Mouse (Mus musculus): ENCODE data around the gene Ctsf. TPM values are rescaled to one million over a fixed set of nuclear protein-coding genes. Genes with fewer than 3 reads are reported as not detected.
"Not testable (repeated sequence)": the region's sequence is repeated elsewhere in the genome, so short reads cannot be mapped to it uniquely, and the experiment has no call there.

The Ctsf gene
- total RNA-seq, 2 experiments from 2014 or later = 0.44 TPM; not detected in 1

GRCm38 (mm10) chr19:4847490-4847889 lies 7.4 kb upstream of the Ctsf start:
- ATAC-seq (ENCODE audit: poor library complexity, severe bottlenecking) = no peak

GRCm38 (mm10) chr19:4849800-4850199 lies 5.1 kb upstream of the Ctsf start:
- ATAC-seq (ENCODE audit: poor library complexity, severe bottlenecking) = no peak

GRCm38 (mm10) chr19:4850281-4850680 lies 4.6 kb upstream of the Ctsf start:
- no peak for ATAC-seq (ENCODE audit: poor library complexity, severe bottlenecking)

GRCm38 (mm10) chr19:4855470-4855820 lies 515 bp downstream of the Ctsf start:
- ATAC-seq (ENCODE audit: poor library complexity, severe bottlenecking) = no peak

- no peak for ATAC-seq (ENCODE audit: poor library complexity, severe bottlenecking)
Observed at GRCm38 (mm10) chr19:4855951-4856350, 1.0 kb downstream of the Ctsf start.

GRCm38 (mm10) chr19:4859081-4859480 lies 4.2 kb downstream of the Ctsf start:
- ATAC-seq (ENCODE audit: poor library complexity, severe bottlenecking) = 0 out of 2 replicates have a peak, but pooled peaks have one; percentile 33

GRCm38 (mm10) chr19:4863048-4863447 lies 8.1 kb downstream of the Ctsf start:
- ATAC-seq (ENCODE audit: poor library complexity, severe bottlenecking) = no peak

- ATAC-seq (ENCODE audit: poor library complexity, severe bottlenecking) = no peak
Observed at GRCm38 (mm10) chr19:4865147-4865546, 10.2 kb downstream of the Ctsf start.

GRCm38 (mm10) chr19:4874613-4875012 lies 19.7 kb downstream of the Ctsf start:
- ATAC-seq (ENCODE audit: poor library complexity, severe bottlenecking) = not testable (repeated sequence)

GRCm38 (mm10) chr19:4876241-4876640 lies 21.3 kb downstream of the Ctsf start:
- no peak for ATAC-seq (ENCODE audit: poor library complexity, severe bottlenecking)

- ATAC-seq (ENCODE audit: poor library complexity, severe bottlenecking) = no peak
Observed at GRCm38 (mm10) chr19:4876755-4877154, 21.8 kb downstream of the Ctsf start.

GRCm38 (mm10) chr19:4877785-4878184 lies 22.9 kb downstream of the Ctsf start, which contains the start of gene Actn3:
Gene Actn3, minus strand, starts transcription at chr19:4877909.
- ATAC-seq (ENCODE audit: poor library complexity, severe bottlenecking) = no peak

- peak; percentile 100 for ATAC-seq (ENCODE audit: poor library complexity, severe bottlenecking)
Observed at GRCm38 (mm10) chr19:4878405-4879323, 23.7 kb downstream of the Ctsf start, which contains the start of gene Zdhhc24. Gene Zdhhc24, plus strand, starts transcription at chr19:4878668.

GRCm38 (mm10) chr19:4879324-4879703 lies 24.4 kb downstream of the Ctsf start:
- ATAC-seq (ENCODE audit: poor library complexity, severe bottlenecking) = no peak

- ATAC-seq (ENCODE audit: poor library complexity, severe bottlenecking) = no peak
Observed at GRCm38 (mm10) chr19:4883961-4884360, 29.0 kb downstream of the Ctsf start.

- no peak for ATAC-seq (ENCODE audit: poor library complexity, severe bottlenecking)
Observed at GRCm38 (mm10) chr19:4889791-4890190, 34.9 kb downstream of the Ctsf start.

- no peak for ATAC-seq (ENCODE audit: poor library complexity, severe bottlenecking)
Observed at GRCm38 (mm10) chr19:4891798-4892197, 36.9 kb downstream of the Ctsf start.

- ATAC-seq (ENCODE audit: poor library complexity, severe bottlenecking) = no peak
Observed at GRCm38 (mm10) chr19:4896780-4897520, 42.0 kb downstream of the Ctsf start.

GRCm38 (mm10) chr19:4898972-4899371 lies 44.0 kb downstream of the Ctsf start:
- no peak for ATAC-seq (ENCODE audit: poor library complexity, severe bottlenecking)

GRCm38 (mm10) chr19:4899888-4900287 lies 45.0 kb downstream of the Ctsf start:
- no peak for ATAC-seq (ENCODE audit: poor library complexity, severe bottlenecking)

- peak; percentile 82 for ATAC-seq (ENCODE audit: poor library complexity, severe bottlenecking)
Observed at GRCm38 (mm10) chr19:4905979-4906794, 51.3 kb downstream of the Ctsf start, which contains the start of gene Bbs1. Gene Bbs1, minus strand, starts transcription at chr19:4906628.
